ENCODE assay signal across 14 mouse cellular contexts in genomic region chr3:45297242-45297853, GRCm38 (mm10).
DNase-seq lines count a peak whose midpoint lies in the region; ATAC-seq and TF ChIP-seq lines count a peak whose summit lies in the region.
"Had no signal": no experiment of that assay in that cellular context is flagged by ENCODE, and none has a peak within 500 bp of the region (broad histone marks: within the 10 kb centered on the region; RNA-seq: fewer than 3 reads in every experiment).

No protein-coding gene starts in this region.

- H3K4me3 ChIP-seq in limb, embryonic 11.5 days (ENCODE audit: low read depth, low read length), result no peak overlapping the region
- no peak overlapping the region for H3K4me3 ChIP-seq in limb, embryonic 10.5 days
- no peak overlapping the region for H3K4me3 ChIP-seq in embryonic facial prominence, embryonic 10.5 days
- H3K4me3 ChIP-seq in myocyte, result no peak overlapping the region
- no peak overlapping the region for H3K4me3 ChIP-seq in intestine, postnatal 0 days (ENCODE audit: low read depth, low read length)

- no peaks in the 10 kb centered on the region for H3K36me3 ChIP-seq in limb, embryonic 11.5 days (ENCODE audit: control insufficient read depth, insufficient read depth, low read length)
- H3K36me3 ChIP-seq in limb, embryonic 10.5 days, result no peaks in the 10 kb centered on the region
- H3K36me3 ChIP-seq in embryonic facial prominence, embryonic 10.5 days (replicated peaks), result no peaks in the 10 kb centered on the region
- H3K36me3 ChIP-seq in myocyte (ENCODE audit: control insufficient read depth, insufficient read depth), result no peaks in the 10 kb centered on the region
- H3K36me3 ChIP-seq in intestine, postnatal 0 days (ENCODE audit: control insufficient read depth, insufficient read depth), result no peaks in the 10 kb centered on the region

- no peak for ATAC-seq in limb, embryonic 11.5 days (ENCODE audit: insufficient number of reproducible peaks, low FRiP score, low TSS enrichment, low read depth)
- no peak for ATAC-seq in intestine, postnatal 0 days
- ATAC-seq: activated CD4-positive, CD25-positive, alpha-beta regulatory T cell, adult 4 months had no signal

- no peaks in the 10 kb centered on the region for H3K79me2 ChIP-seq in myocyte (ENCODE audit: control insufficient read depth, insufficient read depth)

- WGBS in limb, embryonic 11.5 days, result 75% methylated on average over 12 of the region's 12 CpGs
- 77% methylated on average over 12 of the region's 12 CpGs for WGBS in limb, embryonic 10.5 days
- WGBS in embryonic facial prominence, embryonic 10.5 days, result 81% methylated on average over 12 of the region's 12 CpGs
- WGBS in intestine, postnatal 0 days, result 77% methylated on average over 12 of the region's 12 CpGs

- peak; percentile 71 for DNase-seq in cerebellum, postnatal 10 days
- DNase-seq in cerebellum, adult 11 months, result no peak
- DNase-seq in limb, embryonic 11.5 days (ENCODE audit: low spot score), result peak; percentile 21
- DNase-seq in limb, embryonic 10.5 days (ENCODE audit: low spot score), result no peak
- DNase-seq in embryonic facial prominence, embryonic 10.5 days (ENCODE audit: low spot score), result peak; percentile 8
- no peak for DNase-seq in heart, adult 11 months
- DNase-seq: heart, adult 18-20 months; kidney, adult 2 months; layer of hippocampus, adult 9-11 months; lung, postnatal 14 days; thymus, postnatal 25 days had no signal

- no peak overlapping the region for H3K4me2 ChIP-seq in limb, embryonic 11.5 days (ENCODE audit: low read depth, severe bottlenecking)
- H3K4me2 ChIP-seq in myocyte (ENCODE audit: low read depth), result peak overlapping the region; percentile 44
- no peak overlapping the region for H3K4me2 ChIP-seq in intestine, postnatal 0 days (replicated peaks; ENCODE audit: low read depth)

- TF ChIP-seq POLR2A in myocyte (IDR thresholded peaks at IDR 0.05; ENCODE audit: insufficient read length, low read depth), result no peak

- no peak for TF ChIP-seq CTCF in intestine, postnatal 0 days (IDR thresholded peaks at IDR 0.05; ENCODE audit: low read depth)

- H3ac ChIP-seq in myocyte (ENCODE audit: control insufficient read depth, insufficient read length), result no peak overlapping the region

- no peaks in the 10 kb centered on the region for H3K9me3 ChIP-seq in limb, embryonic 11.5 days (ENCODE audit: control insufficient read depth, low read length)
- H3K9me3 ChIP-seq in limb, embryonic 10.5 days (replicated peaks), result no peaks in the 10 kb centered on the region
- no peaks in the 10 kb centered on the region for H3K9me3 ChIP-seq in embryonic facial prominence, embryonic 10.5 days
- no peaks in the 10 kb centered on the region for H3K9me3 ChIP-seq in intestine, postnatal 0 days (ENCODE audit: control insufficient read depth)

- no peak overlapping the region for H3K27ac ChIP-seq in limb, embryonic 11.5 days (replicated peaks; ENCODE audit: low read depth, low read length)
- no peak overlapping the region for H3K27ac ChIP-seq in limb, embryonic 10.5 days
- H3K27ac ChIP-seq in embryonic facial prominence, embryonic 10.5 days (replicated peaks), result no peak overlapping the region
- no peak overlapping the region for H3K27ac ChIP-seq in intestine, postnatal 0 days (ENCODE audit: low read depth, low read length)

- no peaks in the 10 kb centered on the region for H3K27me3 ChIP-seq in limb, embryonic 11.5 days (ENCODE audit: control insufficient read depth, insufficient read depth, low read length)
- no peaks in the 10 kb centered on the region for H3K27me3 ChIP-seq in limb, embryonic 10.5 days (ENCODE audit: low read depth, poor library complexity, severe bottlenecking)
- no peaks in the 10 kb centered on the region for H3K27me3 ChIP-seq in embryonic facial prominence, embryonic 10.5 days (replicated peaks; ENCODE audit: low read depth, poor library complexity, severe bottlenecking)
- no peaks in the 10 kb centered on the region for H3K27me3 ChIP-seq in myocyte (ENCODE audit: control insufficient read depth, insufficient read depth, insufficient read length)
- no peaks in the 10 kb centered on the region for H3K27me3 ChIP-seq in intestine, postnatal 0 days (replicated peaks; ENCODE audit: control insufficient read depth, insufficient read depth, low read length)

- H3K9ac ChIP-seq in limb, embryonic 11.5 days (ENCODE audit: low read length), result no peak overlapping the region
- H3K9ac ChIP-seq in intestine, postnatal 0 days (ENCODE audit: low read depth, low read length), result no peak overlapping the region

- H3K4me1 ChIP-seq in limb, embryonic 11.5 days (ENCODE audit: control insufficient read depth, insufficient read depth, low read length), result no peaks in the 10 kb centered on the region
- no peaks in the 10 kb centered on the region for H3K4me1 ChIP-seq in limb, embryonic 10.5 days
- no peaks in the 10 kb centered on the region for H3K4me1 ChIP-seq in embryonic facial prominence, embryonic 10.5 days
- no peaks in the 10 kb centered on the region for H3K4me1 ChIP-seq in intestine, postnatal 0 days (replicated peaks; ENCODE audit: control insufficient read depth, insufficient read depth, low read length)

TF ChIP-seq in myocyte, 11 proteins besides CTCF, POLR2A, EP300 and RAD21:
- no peak for TF ChIP-seq POLR2AphosphoS2 (IDR thresholded peaks at IDR 0.05; ENCODE audit: insufficient read length, low read depth)
- peak; percentile 82 to 98 (median 95) for TF ChIP-seq MYOD1 (IDR thresholded peaks at IDR 0.05; ENCODE audit: control insufficient read depth in 1 of 3, insufficient read length in 2 of 3, low read depth in 2 of 3)
- TF ChIP-seq USF1 (IDR thresholded peaks at IDR 0.05; ENCODE audit: low read depth), result peak; percentile 84
- TF ChIP-seq E2F4 (IDR thresholded peaks at IDR 0.05; ENCODE audit: insufficient read depth), result no peak
- peak; percentile 96 for TF ChIP-seq TCF12 (IDR thresholded peaks at IDR 0.05; ENCODE audit: insufficient read depth, poor library complexity, severe bottlenecking)
- TF ChIP-seq REST (IDR thresholded peaks at IDR 0.05; ENCODE audit: insufficient read depth, insufficient read length), result no peak
- TF ChIP-seq TCF3 (IDR thresholded peaks at IDR 0.05; ENCODE audit: insufficient read length, low read depth), result peak; percentile 81
- no peak for TF ChIP-seq CEBPB (IDR thresholded peaks at IDR 0.05; ENCODE audit: insufficient read depth, poor library complexity, severe bottlenecking)
- TF ChIP-seq SRF (IDR thresholded peaks at IDR 0.05; ENCODE audit: control insufficient read depth, insufficient read length, low read depth), result no peak
- TF ChIP-seq MAX (IDR thresholded peaks at IDR 0.05; ENCODE audit: low read depth), result no peak
- TF ChIP-seq MYOG (IDR thresholded peaks at IDR 0.05; ENCODE audit: control insufficient read depth in 1 of 3, insufficient read depth in 1 of 3, insufficient read length in 2 of 3, low read depth in 2 of 3), result peak; percentile 61 to 95 (median 78)

Comparison
In these comparisons a context has a peak if more than half of its experiments do, and no peak if none do; other contexts are left out.
1. DNase-seq: peak in cerebellum, postnatal 10 days (2 of 2), limb, embryonic 11.5 days (single experiment) and embryonic facial prominence, embryonic 10.5 days (single experiment); none in cerebellum, adult 11 months (single experiment), limb, embryonic 10.5 days (single experiment) and heart, adult 11 months (single experiment).